Mouse (Mus musculus): ENCODE results near the gene Zcwpw1.
"Not testable (repeated sequence)": the region's sequence is repeated elsewhere in the genome, so short reads cannot be mapped to it uniquely, and the experiment has no call there.

GRCm38 (mm10) chr5:137864008-137864407 lies 76.4 kb downstream of the Zcwpw1 start:
- not testable (repeated sequence) for TF ChIP-seq CTCF (IDR thresholded peaks at IDR 0.05 in 2 of 3, conservative IDR thresholded peaks at IDR 0.05 in 1 of 3; ENCODE audit: control insufficient read depth in 1 of 3, insufficient read depth in 1 of 3, low read depth in 2 of 3, low read length in 3 of 3, poor library complexity in 1 of 3, severe bottlenecking in 1 of 3); EP300 (IDR thresholded peaks at IDR 0.05; ENCODE audit: low read depth in 1 of 2, low read length in 2 of 2); USF1 (IDR thresholded peaks at IDR 0.05; ENCODE audit: low read depth, low read length)
